Mouse (Mus musculus): Measurements from ENCODE around the gene Gbp2. TPM values are rescaled to one million over a fixed set of nuclear protein-coding genes. Genes with fewer than 3 reads are reported as not detected.

Gbp2 gene
- 3.1 and 3.8 TPM in 2 replicates for polyA plus RNA-seq (2015; fragmentation: Nextera tagmentation; extraction: Ambion mirVana)

- DNase-seq (peak; percentile 46), ATAC-seq (peak; percentile 75)
- WGBS (ENCODE audit: insufficient replicate concordance): 18% methylated on average over 4 of the region's 4 CpGs
- Histone ChIP-seq H3K27me3 (ENCODE audit: insufficient read depth, low read length) (no peaks in the 10 kb centered on the region), H3K27ac (ENCODE audit: low read depth) (peak within 1 kb of the TSS; percentile 75), H3K36me3 (replicated peaks; ENCODE audit: insufficient read depth, low read length) (no peaks in the 10 kb centered on the region), H3K4me3 (ENCODE audit: low read depth, low read length) (peak within 1 kb of the TSS; percentile 51), H3K9me3 (ENCODE audit: low read length) (no peaks in the 10 kb centered on the region), H3K4me2 (ENCODE audit: low read depth, low read length) (peak within 1 kb of the TSS; percentile 71), H3K9ac (replicated peaks) (peak within 1 kb of the TSS; percentile 50), H3K4me1 (ENCODE audit: insufficient read depth) (peaks cover 7% of the 10 kb centered on the region; the same call in 1 of the 2 replicates)
- TF ChIP-seq CTCF (IDR thresholded peaks at IDR 0.05; ENCODE audit: low read depth): no peak
- TF ChIP-seq EP300 (IDR thresholded peaks at IDR 0.05; ENCODE audit: low read depth): peak; percentile 36; the same call in 1 of the 2 replicates
Measured at GRCm38 (mm10) chr3:142620111-142620955, at the start of gene Gbp2. Gbp2 (plus strand) TSS chr3:142620602.

DNA sequence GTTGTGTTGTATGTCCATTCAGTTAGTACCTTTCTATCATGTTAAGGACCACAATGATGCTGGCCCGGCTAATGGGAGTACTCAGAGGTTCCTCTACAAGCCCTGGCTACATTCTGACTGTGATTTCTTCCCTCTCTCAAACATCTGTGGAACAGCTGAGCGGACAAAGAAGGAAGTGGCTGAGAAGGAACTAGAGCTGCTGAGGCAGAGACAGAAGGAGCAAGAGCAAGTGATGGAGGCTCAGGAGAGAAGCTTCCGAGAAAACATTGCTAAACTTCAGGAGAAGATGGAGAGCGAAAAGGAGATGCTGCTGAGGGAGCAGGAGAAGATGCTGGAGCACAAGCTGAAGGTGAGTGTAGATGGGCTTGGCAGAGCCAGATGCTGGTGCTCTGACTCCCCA lies 49.7 kb upstream of the Gbp2 start:
- ATAC-seq (no peak), DNase-seq (no peak)
- Histone ChIP-seq H3K4me2 (ENCODE audit: low read depth, low read length) (no peak overlapping the region), H3K4me1 (ENCODE audit: insufficient read depth) (no peaks in the 10 kb centered on the region), H3K9ac (replicated peaks) (no peak overlapping the region), H3K4me3 (ENCODE audit: low read depth, low read length) (no peak overlapping the region), H3K9me3 (ENCODE audit: low read length) (no peaks in the 10 kb centered on the region), H3K27ac (ENCODE audit: low read depth) (no peak overlapping the region), H3K36me3 (replicated peaks; ENCODE audit: insufficient read depth, low read length) (no peaks in the 10 kb centered on the region), H3K27me3 (ENCODE audit: insufficient read depth, low read length) (no peaks in the 10 kb centered on the region)
- 73% methylated on average over 4 of the region's 4 CpGs for WGBS (ENCODE audit: insufficient replicate concordance)
- TF ChIP-seq CTCF (IDR thresholded peaks at IDR 0.05; ENCODE audit: low read depth) (no peak), EP300 (IDR thresholded peaks at IDR 0.05; ENCODE audit: low read depth) (no peak)

DNA sequence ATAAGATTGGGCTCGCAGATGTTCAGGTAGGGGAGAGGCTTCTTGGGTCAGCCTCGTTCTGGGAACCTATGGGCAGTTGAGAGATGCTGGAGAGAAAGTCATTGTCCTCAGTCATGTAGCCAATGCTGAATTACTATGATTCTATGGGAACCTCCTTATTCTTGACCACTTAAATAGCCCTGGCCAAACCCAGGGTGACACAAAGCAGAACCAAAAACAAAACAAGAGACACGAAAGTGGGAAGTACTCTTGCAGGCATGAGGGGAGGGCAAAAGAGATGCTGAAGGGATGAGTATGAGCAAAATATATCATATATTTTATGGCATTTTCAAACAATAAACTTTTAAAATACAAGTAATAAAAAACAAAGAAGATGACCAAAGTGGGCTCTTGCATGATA lies 43.3 kb upstream of the Gbp2 start:
- H3K4me1 ChIP-seq (ENCODE audit: insufficient read depth): no peaks in the 10 kb centered on the region
- 65% methylated on average over 3 of the region's 3 CpGs for WGBS (ENCODE audit: insufficient replicate concordance)

DNA sequence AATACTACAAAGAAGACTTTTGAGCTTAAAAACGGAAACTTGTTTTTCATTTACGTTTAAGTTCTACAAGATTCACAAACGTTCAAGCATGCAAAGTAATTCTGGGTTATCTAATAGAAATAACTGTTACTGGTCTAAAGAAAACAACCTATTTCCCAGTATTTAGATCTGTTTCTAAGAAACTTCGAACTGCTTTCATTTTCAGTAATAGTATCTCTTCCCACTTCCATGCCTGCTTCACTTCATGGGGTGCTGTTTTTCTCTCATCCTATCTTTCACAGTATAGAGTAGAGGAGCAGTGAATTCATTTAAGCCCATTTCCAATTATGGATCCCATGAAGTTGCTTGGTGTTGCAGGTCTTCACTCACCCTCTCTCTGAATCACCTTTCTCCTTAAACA lies 42.1 kb upstream of the Gbp2 start:
- no peak for TF ChIP-seq EP300 (IDR thresholded peaks at IDR 0.05; ENCODE audit: low read depth)
- H3K4me2 ChIP-seq (ENCODE audit: low read depth, low read length): no peak overlapping the region
- H3K9ac ChIP-seq (replicated peaks): no peak overlapping the region
- H3K27ac ChIP-seq (ENCODE audit: low read depth): no peak overlapping the region
- H3K4me3 ChIP-seq (ENCODE audit: low read depth, low read length): no peak overlapping the region
- ATAC-seq (no peak), DNase-seq (no peak)
- H3K27me3 ChIP-seq (ENCODE audit: insufficient read depth, low read length): no peaks in the 10 kb centered on the region
- no peaks in the 10 kb centered on the region for H3K9me3 ChIP-seq (ENCODE audit: low read length)
- WGBS (ENCODE audit: insufficient replicate concordance): 79% methylated on average over 4 of the region's 4 CpGs
- H3K36me3 ChIP-seq (replicated peaks; ENCODE audit: insufficient read depth, low read length): no peaks in the 10 kb centered on the region
- no peaks in the 10 kb centered on the region for H3K4me1 ChIP-seq (ENCODE audit: insufficient read depth)

More for the DNA sequence above, 43.3 kb upstream of the Gbp2 start:
- Histone ChIP-seq H3K27me3 (ENCODE audit: insufficient read depth, low read length) (no peaks in the 10 kb centered on the region), H3K4me3 (ENCODE audit: low read depth, low read length) (no peak overlapping the region), H3K4me2 (ENCODE audit: low read depth, low read length) (no peak overlapping the region), H3K27ac (ENCODE audit: low read depth) (no peak overlapping the region), H3K9me3 (ENCODE audit: low read length) (no peaks in the 10 kb centered on the region), H3K9ac (replicated peaks) (no peak overlapping the region), H3K36me3 (replicated peaks; ENCODE audit: insufficient read depth, low read length) (no peaks in the 10 kb centered on the region)
- ATAC-seq: no peak
- no peak for TF ChIP-seq CTCF (IDR thresholded peaks at IDR 0.05; ENCODE audit: low read depth)
- no peak for TF ChIP-seq EP300 (IDR thresholded peaks at IDR 0.05; ENCODE audit: low read depth)
- DNase-seq: no peak

DNA sequence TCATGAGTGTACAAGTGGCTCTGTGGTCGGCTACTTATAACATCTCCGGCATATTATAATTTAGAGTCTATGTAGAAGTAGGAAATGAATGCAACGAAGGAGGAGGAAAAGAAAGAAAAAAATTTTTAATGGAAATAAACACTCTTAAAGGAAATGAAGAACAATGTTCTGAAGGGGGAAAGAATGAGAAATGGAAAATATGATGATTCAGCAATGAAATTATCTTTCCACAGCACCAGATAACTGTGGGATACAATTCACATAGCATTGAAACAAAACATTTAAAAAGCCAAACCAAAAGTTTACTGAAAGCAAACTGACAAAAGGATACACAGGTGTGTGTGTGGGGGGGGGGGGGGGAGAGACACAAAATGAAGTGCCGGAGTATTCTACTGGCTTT lies 37.3 kb upstream of the Gbp2 start:
- no peaks in the 10 kb centered on the region for H3K27me3 ChIP-seq (ENCODE audit: insufficient read depth, low read length)
- 72% methylated on average over 4 of the region's 4 CpGs for WGBS (ENCODE audit: insufficient replicate concordance)
- H3K27ac ChIP-seq (ENCODE audit: low read depth): no peak overlapping the region
- no peak overlapping the region for H3K4me3 ChIP-seq (ENCODE audit: low read depth, low read length)
- no peaks in the 10 kb centered on the region for H3K9me3 ChIP-seq (ENCODE audit: low read length)
- no peak for TF ChIP-seq CTCF (IDR thresholded peaks at IDR 0.05; ENCODE audit: low read depth)
- no peak for TF ChIP-seq EP300 (IDR thresholded peaks at IDR 0.05; ENCODE audit: low read depth)
- ATAC-seq: no peak
- H3K4me2 ChIP-seq (ENCODE audit: low read depth, low read length): no peak overlapping the region
- no peak overlapping the region for H3K9ac ChIP-seq (replicated peaks)
- DNase-seq: no peak
- no peaks in the 10 kb centered on the region for H3K4me1 ChIP-seq (ENCODE audit: insufficient read depth)
- H3K36me3 ChIP-seq (replicated peaks; ENCODE audit: insufficient read depth, low read length): no peaks in the 10 kb centered on the region

- no peaks in the 10 kb centered on the region for H3K4me1 ChIP-seq (ENCODE audit: insufficient read depth)
- no peak overlapping the region for H3K9ac ChIP-seq (replicated peaks)
- TF ChIP-seq EP300 (IDR thresholded peaks at IDR 0.05; ENCODE audit: low read depth): no peak
- TF ChIP-seq CTCF (IDR thresholded peaks at IDR 0.05; ENCODE audit: low read depth): no peak
- H3K27me3 ChIP-seq (ENCODE audit: insufficient read depth, low read length): no peaks in the 10 kb centered on the region
- ATAC-seq (no peak), DNase-seq (no peak)
- no peaks in the 10 kb centered on the region for H3K36me3 ChIP-seq (replicated peaks; ENCODE audit: insufficient read depth, low read length)
- H3K9me3 ChIP-seq (ENCODE audit: low read length): no peaks in the 10 kb centered on the region
- H3K4me2 ChIP-seq (ENCODE audit: low read depth, low read length): no peak overlapping the region
- no peak overlapping the region for H3K4me3 ChIP-seq (ENCODE audit: low read depth, low read length)
- no peak overlapping the region for H3K27ac ChIP-seq (ENCODE audit: low read depth)
Measured at GRCm38 (mm10) chr3:142587386-142587785, 33.0 kb upstream of the Gbp2 start.

Measured in liver, postnatal 0 days (tissue).